Mouse (Mus musculus) ES-Bruce4 (cell line): ENCODE data around the gene Fam43a. TPM values are rescaled to one million over a fixed set of nuclear protein-coding genes. Genes with fewer than 3 reads are reported as not detected.

Experiments used
- H3K27ac ChIP-seq: 2 replicates; pipeline ENCODE4 v1.5.1; 2012; ENCODE audit warnings: low read length, inconsistent platforms; ENCODE audit not compliant: insufficient read depth
- H3K27me3 ChIP-seq: 2 replicates; pipeline ENCODE4 v1.6.1; 2012; ENCODE audit warnings: mild to moderate bottlenecking, low read length, inconsistent platforms; ENCODE audit not compliant: control insufficient read depth, poor library complexity, insufficient read depth, severe bottlenecking
- H3K36me3 ChIP-seq: 2 replicates; pipeline ENCODE4 v1.6.1; 2012; ENCODE audit warnings: inconsistent platforms, mild to moderate bottlenecking, low read length, moderate library complexity; ENCODE audit not compliant: control insufficient read depth, poor library complexity, insufficient read depth, severe bottlenecking
- H3K4me1 ChIP-seq: one replicate; pipeline ENCODE4 v1.8.1; 2011; ENCODE audit warnings: low read length; ENCODE audit not compliant: control insufficient read depth, insufficient read depth
- H3K4me3 ChIP-seq: 2 replicates; pipeline ENCODE4 v1.5.1; 2011; ENCODE audit warnings: low read depth, mild to moderate bottlenecking, low read length
- H3K9ac ChIP-seq: 2 replicates; pipeline ENCODE4 v1.6.1; 2012; ENCODE audit warnings: low read depth, mild to moderate bottlenecking, inconsistent platforms; ENCODE audit not compliant: poor library complexity, severe bottlenecking
- H3K9me3 ChIP-seq: replicated peaks from 2 replicates; pipeline ENCODE4 v1.6.1; 2012; ENCODE audit warnings: mild to moderate bottlenecking, low read length, inconsistent platforms; ENCODE audit not compliant: control insufficient read depth, poor library complexity, insufficient read depth, severe bottlenecking
- CTCF ChIP-seq: IDR thresholded peaks from one replicate; pipeline ENCODE4 v1.8.1; 2011; ENCODE audit warnings: low read depth, low read length
- EP300 ChIP-seq: IDR thresholded peaks from 2 replicates; pipeline ENCODE4 v1.6.1; 2011; ENCODE audit warnings: low read depth, low read length; ENCODE audit not compliant: insufficient read depth
- POLR2A ChIP-seq: IDR thresholded peaks from one replicate; pipeline ENCODE4 v1.8.1; 2011; ENCODE audit warnings: low read length; ENCODE audit not compliant: insufficient read depth
- polyA plus RNA-seq: library from polyadenylated mRNA; stranded (reverse); fragments of >200 nt; gene quantifications from 2 replicates; pipeline ENCODE4 v1.2.4, GENCODE M21; 2011; ENCODE audit warnings: low read depth; ENCODE audit not compliant: missing spikeins, insufficient read depth, insufficient read length

Gene Fam43a
- polyA plus RNA-seq, 1 experiment: 15.8 TPM

DNA sequence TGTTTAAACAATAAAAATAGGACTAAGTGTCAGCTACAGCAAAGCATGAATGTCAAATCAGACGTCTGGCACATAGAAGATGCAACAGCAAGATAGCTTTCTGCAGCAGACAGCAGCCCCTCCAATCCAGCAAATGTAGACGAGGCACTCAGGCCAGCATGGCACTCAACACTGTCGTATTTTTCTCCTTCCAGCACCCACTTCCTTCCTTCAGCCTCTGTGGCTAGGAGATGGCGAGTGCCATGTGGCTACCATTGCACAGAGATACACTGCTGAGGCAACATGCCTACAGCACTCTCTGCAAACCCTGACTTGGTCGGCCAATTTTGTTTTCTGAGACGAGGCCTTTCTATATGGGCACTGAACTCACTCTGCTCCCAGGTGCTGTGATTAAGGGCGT lies 23.7 kb upstream of the Fam43a start:
- peaks cover 85% of the 10 kb centered on the region for H3K36me3 ChIP-seq
- H3K4me3 ChIP-seq: no peak overlapping the region
- H3K27ac ChIP-seq: no peak overlapping the region
- H3K9me3 ChIP-seq: no peaks in the 10 kb centered on the region
- H3K4me1 ChIP-seq: no peaks in the 10 kb centered on the region
- TF ChIP-seq CTCF: no peak
- TF ChIP-seq POLR2A: no peak
- no peak overlapping the region for H3K9ac ChIP-seq
- no peaks in the 10 kb centered on the region for H3K27me3 ChIP-seq

DNA sequence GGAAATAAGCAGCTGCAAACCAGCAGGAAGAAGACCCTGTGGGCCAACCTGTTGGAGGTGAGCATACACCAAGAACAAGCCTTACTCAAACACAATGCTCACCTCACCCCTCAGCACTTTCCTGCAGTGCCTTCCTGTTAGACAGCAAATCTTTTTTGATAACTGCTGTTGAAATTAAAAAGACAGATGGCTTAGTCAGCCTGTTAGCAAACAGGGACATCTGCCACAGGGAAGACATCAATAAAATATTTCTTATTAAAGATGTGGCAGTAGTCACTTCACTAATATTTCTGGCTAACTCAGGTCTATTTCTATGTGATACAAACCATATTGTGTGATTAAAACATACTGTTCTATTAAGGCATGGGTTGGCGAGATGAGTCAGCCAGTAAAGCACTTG lies 23.1 kb upstream of the Fam43a start:
- no peak overlapping the region for H3K27ac ChIP-seq
- H3K27me3 ChIP-seq: no peaks in the 10 kb centered on the region
- no peak overlapping the region for H3K4me3 ChIP-seq
- H3K9me3 ChIP-seq: no peaks in the 10 kb centered on the region
- no peak overlapping the region for H3K9ac ChIP-seq
- no peaks in the 10 kb centered on the region for H3K4me1 ChIP-seq
- TF ChIP-seq EP300 (no peak), CTCF (no peak), POLR2A (no peak)
- peaks cover 85% of the 10 kb centered on the region for H3K36me3 ChIP-seq

DNA sequence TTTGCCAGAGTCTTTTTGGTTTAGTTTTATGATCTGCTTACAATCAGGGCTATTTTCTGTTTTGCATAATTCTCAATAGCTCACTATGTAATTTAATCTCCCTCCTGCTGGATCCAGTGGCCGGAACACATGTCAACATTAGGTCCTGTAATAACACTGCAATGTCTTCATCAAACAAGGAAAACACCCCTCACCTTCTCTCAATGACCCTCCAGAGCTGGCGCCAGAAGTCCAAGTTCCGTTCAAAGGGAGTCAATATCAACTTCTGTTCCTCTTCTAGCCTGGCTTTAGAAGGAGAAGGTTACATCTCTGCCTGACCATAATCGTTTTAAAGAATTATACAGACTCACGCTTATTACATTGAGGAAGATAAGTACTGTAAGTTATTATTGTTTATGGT lies 18.8 kb upstream of the Fam43a start:
- no peak for TF ChIP-seq POLR2A
- TF ChIP-seq CTCF: no peak
- TF ChIP-seq EP300: no peak
- no peak overlapping the region for H3K4me3 ChIP-seq
- H3K9ac ChIP-seq: no peak overlapping the region
- peaks cover 93% of the 10 kb centered on the region for H3K36me3 ChIP-seq
- no peak overlapping the region for H3K27ac ChIP-seq
- no peaks in the 10 kb centered on the region for H3K27me3 ChIP-seq
- no peaks in the 10 kb centered on the region for H3K4me1 ChIP-seq
- no peaks in the 10 kb centered on the region for H3K9me3 ChIP-seq

DNA sequence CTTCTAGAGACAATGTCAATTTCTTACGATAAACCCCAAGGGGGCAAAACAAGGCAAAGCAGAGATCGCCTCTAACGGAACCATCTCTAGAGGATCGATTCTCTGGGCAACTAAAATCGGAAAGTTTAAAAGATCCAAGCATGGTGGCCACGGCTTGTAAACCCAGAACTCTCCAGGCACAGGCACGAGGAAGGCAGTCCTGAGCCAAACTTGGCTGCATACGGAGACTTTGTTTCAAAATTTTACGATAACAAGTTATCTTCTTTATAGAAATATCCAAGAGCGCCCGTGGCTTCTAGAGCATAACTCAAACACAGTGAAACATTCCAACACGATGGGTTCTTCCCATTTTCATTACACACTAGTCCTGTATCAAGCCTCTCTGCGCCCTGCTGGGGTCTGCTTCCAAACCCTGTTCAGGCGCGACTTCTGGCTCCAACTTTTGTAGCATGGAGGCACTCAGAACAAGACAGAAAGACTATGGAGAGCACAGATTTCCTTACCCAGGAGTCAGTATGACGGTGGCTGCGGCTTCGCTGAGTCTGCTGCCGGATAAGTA lies 12.5 kb upstream of the Fam43a start:
- no peaks in the 10 kb centered on the region for H3K9me3 ChIP-seq
- TF ChIP-seq POLR2A (no peak), EP300 (no peak), CTCF (no peak)
- H3K4me1 ChIP-seq: peaks cover 3% of the 10 kb centered on the region
- H3K4me3 ChIP-seq: peak overlapping the region; percentile 91
- peaks cover 40% of the 10 kb centered on the region for H3K36me3 ChIP-seq
- peak overlapping the region; percentile 97 for H3K9ac ChIP-seq
- H3K27ac ChIP-seq: no peak overlapping the region; the same call in 1 of the 2 replicates
- H3K27me3 ChIP-seq: no peaks in the 10 kb centered on the region

DNA sequence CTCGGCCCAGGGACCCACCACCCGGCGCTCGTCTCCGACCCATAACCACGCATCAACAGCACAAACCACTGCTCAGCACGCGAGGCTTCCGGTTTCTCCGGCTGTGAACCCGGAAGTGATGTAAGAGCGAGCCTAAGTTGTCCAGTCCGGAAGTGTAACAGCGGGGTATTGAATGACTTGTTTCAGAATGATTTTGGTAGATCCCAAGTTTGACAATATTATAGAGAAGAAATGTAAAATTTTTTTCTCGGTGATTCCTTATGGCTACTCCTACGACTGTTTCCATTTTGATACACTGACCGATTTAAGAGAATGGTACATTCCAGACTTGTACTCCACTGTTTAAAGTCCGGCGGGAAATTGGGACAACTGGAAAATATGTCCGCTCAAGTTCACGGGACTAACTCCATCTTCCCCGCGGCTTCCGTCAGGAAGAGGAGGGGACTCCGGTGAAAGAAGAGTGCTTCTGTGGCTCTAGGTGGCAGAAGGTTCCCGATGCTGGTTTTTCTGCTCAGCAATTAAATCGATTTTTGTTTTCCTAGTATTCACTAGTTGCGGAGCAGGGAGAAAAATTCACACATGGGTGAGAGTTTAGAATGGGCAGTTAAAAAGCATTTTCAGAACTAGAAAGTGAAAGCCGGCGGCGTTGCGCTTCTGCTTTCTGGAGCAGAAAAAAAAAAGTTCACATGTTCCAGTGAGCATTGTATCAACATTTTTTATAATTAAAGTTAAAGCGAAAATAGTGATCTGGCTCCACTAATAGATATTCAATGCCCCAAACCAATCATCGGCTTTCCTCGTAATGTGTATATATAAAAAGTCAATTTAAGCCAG lies 11.8 kb upstream of the Fam43a start, which contains the start of gene Lsg1:
TSS of gene Lsg1 (minus strand) at position 99 of the 834 bp plus-strand sequence.
- no peaks in the 10 kb centered on the region for H3K9me3 ChIP-seq
- no peak within 1 kb of the TSS; the same call in 1 of the 2 replicates for H3K27ac ChIP-seq
- TF ChIP-seq POLR2A (peak; percentile 30), EP300 (0 out of 2 replicates have a peak, but pooled peaks have one; percentile 32), CTCF (peak; percentile 1)
- peaks cover 33% of the 10 kb centered on the region for H3K36me3 ChIP-seq
- peak within 1 kb of the TSS; percentile 97 for H3K9ac ChIP-seq
- peak within 1 kb of the TSS; percentile 91 for H3K4me3 ChIP-seq
- no peaks in the 10 kb centered on the region for H3K27me3 ChIP-seq
- H3K4me1 ChIP-seq: peaks cover 3% of the 10 kb centered on the region
